Mouse (Mus musculus) midbrain, embryonic 16.5 days (tissue): ENCODE results near the gene Megf11. TPM values are rescaled to one million over a fixed set of nuclear protein-coding genes. Genes with fewer than 3 reads are reported as not detected.

Experiments
- ATAC-seq: fragments of 200-750 bp; cut with Nextera tagmentation; 2 replicates; pipeline ENCODE4 v1.8.0; 2017; ENCODE audit warnings: moderate TSS enrichment
- H3K27ac ChIP-seq: fragments of 300-500 bp; sonication (generic); 2 replicates; pipeline ENCODE4 v1.5.1; 2014; ENCODE audit warnings: mild to moderate bottlenecking, low read length, mixed read lengths
- H3K27me3 ChIP-seq: fragments of 300-500 bp; sonication (generic); 2 replicates; pipeline ENCODE4 v1.6.1; 2014; ENCODE audit warnings: low read depth, low read length, mixed read lengths; ENCODE audit not compliant: control insufficient read depth, insufficient read depth
- H3K36me3 ChIP-seq: fragments of 300-500 bp; sonication (generic); 2 replicates; pipeline ENCODE4 v1.6.1; 2014; ENCODE audit warnings: mild to moderate bottlenecking, low read length, moderate library complexity, mixed read lengths; ENCODE audit not compliant: control insufficient read depth, insufficient read depth
- H3K4me1 ChIP-seq: fragments of 300-500 bp; sonication (generic); 2 replicates; pipeline ENCODE4 v1.6.1; 2014; ENCODE audit warnings: mild to moderate bottlenecking, low read length, mixed read lengths; ENCODE audit not compliant: control insufficient read depth, insufficient read depth
- H3K4me2 ChIP-seq: fragments of 300-500 bp; sonication (generic); 2 replicates; pipeline ENCODE4 v1.6.1; 2014; ENCODE audit warnings: mild to moderate bottlenecking, low read length, mixed read lengths
- H3K4me3 ChIP-seq: fragments of 300-500 bp; sonication (generic); 2 replicates; pipeline ENCODE4 v1.5.1; 2014; ENCODE audit warnings: low read depth, mild to moderate bottlenecking, low read length, moderate library complexity, mixed read lengths
- H3K9ac ChIP-seq: fragments of 300-500 bp; sonication (generic); 2 replicates; pipeline ENCODE4 v1.6.1; 2014; ENCODE audit warnings: low read depth, low read length, mixed read lengths
- H3K9me3 ChIP-seq: fragments of 300-500 bp; sonication (generic); replicated peaks from 2 replicates; pipeline ENCODE4 v1.6.1; 2014; ENCODE audit warnings: mild to moderate bottlenecking, low read length, mixed read lengths; ENCODE audit not compliant: control insufficient read depth, poor library complexity, severe bottlenecking
- WGBS: fragments of 180-500 bp; shearing (Covaris S2); extraction: QIAGEN DNeasy Blood & Tissue Kit; methylation state at CpG from one replicate; pipeline ENCODE4 v1.1.7; 2014; 5-methylcytosine and 5-hydroxymethylcytosine counted together
- polyA plus RNA-seq: library from polyadenylated mRNA; unstranded; fragments of >200 nt; fragmentation: Nextera tagmentation; extraction: Ambion mirVana; gene quantifications from 2 replicates; pipeline ENCODE4 v1.2.1, GENCODE M21; 2015

Gene Megf11
- 20.5 and 21.3 TPM in 2 replicates for polyA plus RNA-seq

DNA sequence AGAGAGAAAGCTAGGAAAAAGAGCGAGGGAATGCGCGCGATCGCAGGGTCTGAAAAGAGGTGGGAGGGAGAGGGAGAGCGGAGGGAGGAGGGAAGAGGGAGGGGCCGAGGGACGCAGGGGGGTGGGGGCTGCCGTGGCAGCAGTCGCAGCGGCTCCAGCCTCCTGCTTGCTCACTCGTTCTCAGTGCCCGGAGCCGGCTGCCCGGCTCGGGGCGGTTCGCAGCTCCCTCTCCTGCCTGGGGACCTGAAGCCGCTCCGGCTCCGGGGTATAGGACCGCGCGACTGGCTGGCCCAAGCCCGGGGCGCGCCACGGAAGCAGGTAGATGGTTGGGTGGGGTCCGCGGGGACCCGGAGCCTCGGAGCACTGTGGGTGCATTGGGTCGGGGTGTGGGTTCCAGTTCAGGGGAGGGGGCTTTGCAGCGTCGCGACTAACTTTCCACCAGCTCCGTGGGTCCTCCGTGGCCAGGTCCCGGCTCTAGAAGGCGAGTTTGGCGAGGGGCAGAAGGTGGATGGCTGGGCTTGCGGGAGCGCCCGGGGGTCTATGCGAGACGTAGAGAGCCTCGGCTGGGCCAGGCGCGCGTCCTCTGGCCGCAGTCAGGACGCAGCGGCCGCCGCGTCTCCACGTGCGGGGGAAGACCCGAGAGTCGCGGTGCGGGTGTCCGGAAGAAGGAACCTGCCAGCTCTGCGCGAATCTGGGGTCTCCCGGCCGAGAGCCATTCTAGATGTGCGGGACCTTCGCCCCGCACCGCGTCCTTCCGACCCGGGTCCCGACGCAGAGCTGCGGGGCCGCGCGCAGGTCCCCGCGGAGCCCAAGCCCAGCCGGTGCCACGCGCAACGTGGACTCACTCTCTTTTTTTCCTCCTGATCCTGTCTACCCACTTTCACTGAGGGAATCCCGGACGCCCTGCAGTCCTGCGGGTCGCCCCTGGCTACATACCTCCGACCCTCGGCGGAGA is at the start of gene Megf11:
Gene Megf11, plus strand, starts transcription at position 116 of the 955 bp plus-strand sequence.
- peak within 1 kb of the TSS; percentile 75 for H3K9ac ChIP-seq
- peak within 1 kb of the TSS; percentile 74 for H3K4me3 ChIP-seq
- peaks cover 8% of the 10 kb centered on the region; the same call in 1 of the 2 replicates for H3K4me1 ChIP-seq
- ATAC-seq = peak; percentile 83
- H3K36me3 ChIP-seq = no peaks in the 10 kb centered on the region
- under 1% methylated on average over 84 of the region's 93 CpGs for WGBS
- H3K27me3 ChIP-seq = peaks cover 17% of the 10 kb centered on the region
- H3K4me2 ChIP-seq = peak within 1 kb of the TSS; percentile 99
- H3K9me3 ChIP-seq = no peaks in the 10 kb centered on the region
- H3K27ac ChIP-seq = no peak within 1 kb of the TSS

DNA sequence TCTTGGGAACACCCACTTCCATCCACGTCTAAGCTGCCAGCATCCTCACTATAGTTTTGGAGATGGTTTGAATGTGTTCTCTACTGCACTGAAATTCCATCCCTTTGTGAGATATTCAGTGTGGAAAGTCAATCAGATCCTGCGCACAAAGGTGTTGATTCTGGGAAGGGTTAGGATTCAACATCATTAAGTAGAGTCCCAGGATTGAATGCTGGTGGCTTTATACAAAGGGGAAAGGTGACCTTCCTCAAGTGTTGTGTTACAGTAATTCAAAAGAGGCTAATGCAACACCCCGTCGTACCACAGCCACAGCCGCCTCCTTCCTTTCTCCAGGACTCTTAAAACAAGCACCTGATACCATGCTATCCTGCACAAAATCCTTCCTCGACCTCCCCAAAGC is 49.6 kb upstream of the Megf11 start:
- 89% methylated on average over 6 of the region's 6 CpGs for WGBS

DNA sequence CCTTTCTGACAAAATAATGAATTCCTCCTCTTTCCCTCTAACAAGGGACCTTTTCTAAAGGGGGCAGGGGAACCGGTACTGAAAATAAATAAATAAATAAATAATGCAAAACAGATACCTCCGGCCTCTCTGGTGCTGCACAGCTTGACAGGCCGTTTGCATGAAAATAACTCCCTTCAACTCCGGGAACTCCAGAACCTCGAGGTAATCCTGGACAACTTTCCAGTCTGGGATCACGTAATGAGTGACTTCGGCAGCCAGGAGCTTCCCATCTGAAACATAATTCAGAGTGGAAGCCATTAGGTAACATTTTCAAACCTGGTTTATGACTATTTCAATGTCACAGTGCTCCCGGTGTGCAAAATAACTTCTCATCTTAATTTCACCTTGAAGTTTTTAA is 46.1 kb upstream of the Megf11 start:
- peaks cover 4% of the 10 kb centered on the region; the same call in 1 of the 2 replicates for H3K36me3 ChIP-seq
- 18% methylated on average over 8 of the region's 8 CpGs for WGBS
- H3K9ac ChIP-seq = no peak overlapping the region
- no peaks in the 10 kb centered on the region for H3K27me3 ChIP-seq
- no peak for ATAC-seq
- peaks cover 17% of the 10 kb centered on the region for H3K4me1 ChIP-seq
- no peaks in the 10 kb centered on the region for H3K9me3 ChIP-seq
- peak overlapping the region; percentile 99; the same call in 1 of the 2 replicates for H3K27ac ChIP-seq
- peak overlapping the region; percentile 65; the same call in 1 of the 2 replicates for H3K4me3 ChIP-seq
- peak overlapping the region; percentile 82 for H3K4me2 ChIP-seq

More for the DNA sequence above, 49.6 kb upstream of the Megf11 start:
- no peak for ATAC-seq
- no peaks in the 10 kb centered on the region for H3K27me3 ChIP-seq
- H3K4me2 ChIP-seq = no peak overlapping the region
- no peaks in the 10 kb centered on the region for H3K9me3 ChIP-seq
- peaks cover 4% of the 10 kb centered on the region; the same call in 1 of the 2 replicates for H3K36me3 ChIP-seq
- H3K27ac ChIP-seq = no peak overlapping the region
- H3K9ac ChIP-seq = no peak overlapping the region
- H3K4me1 ChIP-seq = peaks cover 14% of the 10 kb centered on the region
- no peak overlapping the region for H3K4me3 ChIP-seq

DNA sequence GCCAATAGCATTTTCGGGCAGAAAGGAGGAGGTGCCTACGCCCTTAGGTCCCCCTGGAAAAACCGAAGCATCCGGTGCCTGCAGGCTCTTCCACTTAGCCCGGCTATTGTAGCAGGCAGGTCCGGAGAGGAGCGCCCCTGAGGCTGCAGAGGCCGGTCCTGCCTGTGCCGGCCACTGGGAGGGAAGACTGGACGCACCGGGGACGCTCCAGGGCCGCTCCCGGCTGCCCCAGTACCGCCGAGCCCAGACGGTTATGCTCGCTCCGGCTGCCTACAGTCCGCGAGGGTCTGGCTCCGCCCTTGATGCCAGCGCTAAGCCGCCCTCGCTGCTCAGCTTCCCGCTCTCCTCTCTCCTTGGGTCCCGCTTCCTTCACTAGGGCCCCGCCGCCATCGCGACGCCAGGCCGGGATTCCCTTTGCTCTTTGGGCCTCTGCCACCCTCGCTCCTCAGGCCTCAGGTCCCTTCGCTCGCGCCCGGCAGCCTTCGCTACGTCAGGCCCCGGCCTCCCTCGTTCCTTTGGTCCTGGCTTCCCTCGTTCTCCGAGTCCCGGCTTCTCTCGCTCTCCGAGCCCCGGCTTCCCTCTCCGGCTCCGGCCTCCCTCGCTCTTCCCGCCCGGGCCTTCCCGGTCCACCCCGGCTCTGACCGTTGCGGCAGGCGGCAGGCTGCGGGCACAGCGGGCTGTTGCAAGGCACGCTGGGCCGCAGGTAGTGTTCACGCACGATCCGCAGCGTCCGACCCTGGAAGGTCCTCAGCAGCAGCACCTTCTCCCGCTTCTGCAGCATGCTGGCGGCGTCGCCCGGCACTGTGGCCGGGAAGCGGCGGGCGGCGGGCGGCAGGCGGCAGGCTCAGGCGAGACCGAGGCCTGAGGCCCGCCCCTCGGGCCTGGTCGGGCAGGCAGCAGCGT is 44.8 kb upstream of the Megf11 start:
- peak; percentile 93 for ATAC-seq
- H3K9ac ChIP-seq = peak overlapping the region; percentile 100
- H3K27ac ChIP-seq = peak overlapping the region; percentile 99
- H3K4me1 ChIP-seq = peaks cover 17% of the 10 kb centered on the region
- H3K4me2 ChIP-seq = peak overlapping the region; percentile 82
- H3K27me3 ChIP-seq = no peaks in the 10 kb centered on the region
- H3K36me3 ChIP-seq = peaks cover 2% of the 10 kb centered on the region; the same call in 1 of the 2 replicates
- peak overlapping the region; percentile 65 for H3K4me3 ChIP-seq
- WGBS = under 1% methylated on average over 77 of the region's 85 CpGs
- no peaks in the 10 kb centered on the region for H3K9me3 ChIP-seq

DNA sequence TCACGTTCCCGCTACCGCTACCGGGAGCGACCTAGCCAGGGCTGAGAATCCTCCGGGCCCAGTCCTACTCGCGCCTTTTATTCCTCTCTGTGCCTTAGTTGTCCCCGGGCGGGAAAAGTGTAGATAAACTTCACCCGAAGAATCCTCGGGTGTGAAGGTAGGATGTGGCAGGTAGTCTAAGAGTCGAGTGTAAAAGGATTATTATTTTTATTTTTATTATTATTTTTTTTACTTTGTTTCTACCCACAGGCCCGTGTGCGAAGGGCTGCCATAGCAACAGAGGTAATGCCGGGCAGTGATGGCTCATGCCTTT is 44.2 kb upstream of the Megf11 start, which contains the start of gene Dis3l:
Gene Dis3l, minus strand, starts transcription at position 35 of the 313 bp plus-strand sequence.
- no peak for ATAC-seq
- peak within 1 kb of the TSS; percentile 100 for H3K9ac ChIP-seq

DNA sequence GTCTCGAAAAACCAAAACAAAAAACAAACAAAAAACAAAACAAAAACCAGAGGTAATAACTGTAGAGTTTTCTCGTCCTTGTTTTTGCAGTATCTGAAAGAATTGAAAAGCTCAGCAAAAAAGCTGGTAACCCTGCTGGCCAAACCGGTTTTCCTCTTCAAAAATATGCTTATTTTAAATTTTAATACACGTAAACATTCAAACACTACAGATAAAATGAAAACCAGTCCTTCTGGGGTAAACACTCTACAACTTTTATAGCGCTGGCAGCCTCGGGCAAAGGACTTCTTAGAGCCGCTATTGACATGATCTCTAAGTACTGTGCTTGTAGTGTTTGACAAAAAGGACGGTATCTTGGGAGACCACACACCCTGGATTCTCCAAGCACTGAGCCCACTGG is 43.8 kb upstream of the Megf11 start:
- peaks cover 17% of the 10 kb centered on the region for H3K4me1 ChIP-seq
- H3K27me3 ChIP-seq = no peaks in the 10 kb centered on the region
- H3K4me3 ChIP-seq = no peak overlapping the region; the same call in 1 of the 2 replicates
- peak overlapping the region; percentile 99 for H3K27ac ChIP-seq
- H3K9ac ChIP-seq = no peak overlapping the region
- WGBS = 89% methylated on average over 8 of the region's 8 CpGs
- H3K9me3 ChIP-seq = no peaks in the 10 kb centered on the region
- no peak for ATAC-seq
- H3K36me3 ChIP-seq = no peaks in the 10 kb centered on the region; the same call in 1 of the 2 replicates
- H3K4me2 ChIP-seq = peak overlapping the region; percentile 82

More for the DNA sequence above, 44.2 kb upstream of the Megf11 start, which contains the start of gene Dis3l:
- Histone ChIP-seq H3K9me3 (no peaks in the 10 kb centered on the region), H3K27me3 (no peaks in the 10 kb centered on the region), H3K4me3 (peak within 1 kb of the TSS; percentile 65), H3K4me2 (peak within 1 kb of the TSS; percentile 82), H3K36me3 (no peaks in the 10 kb centered on the region; the same call in 1 of the 2 replicates), H3K27ac (peak within 1 kb of the TSS; percentile 99), H3K4me1 (peaks cover 17% of the 10 kb centered on the region)
- WGBS = 9% methylated on average over 16 of the region's 16 CpGs

DNA sequence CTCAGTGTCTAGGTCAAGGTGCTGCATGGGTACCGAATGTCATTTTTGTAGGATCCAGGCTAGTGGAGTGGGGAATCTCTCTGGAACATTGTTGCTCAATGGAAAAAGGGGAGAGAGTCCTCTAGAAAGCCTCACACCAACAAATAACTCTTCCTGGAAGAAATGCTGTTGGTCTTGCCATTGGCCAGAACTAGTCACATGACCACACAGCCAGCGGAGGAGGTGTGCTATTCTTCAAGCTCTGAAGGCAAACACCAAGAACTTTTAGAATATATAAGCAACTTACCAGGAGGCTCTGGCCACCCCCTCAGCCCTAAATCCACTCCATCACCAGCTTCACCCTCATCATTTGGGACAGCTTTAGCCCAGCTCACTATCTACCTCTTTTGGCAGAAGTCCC is 41.8 kb upstream of the Megf11 start:
- H3K27me3 ChIP-seq = no peaks in the 10 kb centered on the region
- 87% methylated on average over 2 of the region's 2 CpGs for WGBS

DNA sequence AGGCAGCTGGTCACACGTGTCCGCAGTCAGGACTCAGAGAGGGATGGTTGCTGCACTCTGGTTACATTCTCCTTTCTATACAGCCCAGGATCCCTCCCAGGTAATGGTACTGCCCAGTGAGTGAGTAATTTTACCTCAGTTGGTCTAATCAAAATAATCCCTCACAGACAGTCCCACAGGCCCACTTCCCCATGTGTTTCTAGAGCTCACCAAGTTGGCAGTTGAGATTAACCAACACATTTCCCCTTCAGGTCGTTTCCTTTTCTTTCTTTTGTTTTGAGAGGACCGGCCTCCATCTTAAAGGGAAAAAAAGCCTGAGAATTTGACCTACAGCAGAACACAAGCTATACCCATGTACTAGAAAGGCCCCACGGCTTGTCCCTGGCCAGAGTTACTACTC is 39.5 kb upstream of the Megf11 start:
- Histone ChIP-seq H3K9ac (no peak overlapping the region), H3K4me2 (no peak overlapping the region), H3K36me3 (no peaks in the 10 kb centered on the region), H3K9me3 (no peaks in the 10 kb centered on the region), H3K27me3 (no peaks in the 10 kb centered on the region), H3K27ac (no peak overlapping the region), H3K4me3 (no peak overlapping the region), H3K4me1 (peaks cover 7% of the 10 kb centered on the region)
- WGBS = 60% methylated on average over 5 of the region's 5 CpGs
- no peak for ATAC-seq

More for the DNA sequence above, 41.8 kb upstream of the Megf11 start:
- no peaks in the 10 kb centered on the region for H3K36me3 ChIP-seq
- H3K9me3 ChIP-seq = no peaks in the 10 kb centered on the region
- ATAC-seq = no peak
- no peak overlapping the region for H3K9ac ChIP-seq
- no peak overlapping the region for H3K4me3 ChIP-seq
- no peak overlapping the region for H3K27ac ChIP-seq
- peaks cover 17% of the 10 kb centered on the region for H3K4me1 ChIP-seq
- no peak overlapping the region for H3K4me2 ChIP-seq
